Mouse (Mus musculus) myocyte (in vitro differentiated cells): ENCODE data around the gene Msl3l2. TPM values are rescaled to one million over a fixed set of nuclear protein-coding genes. Genes with fewer than 3 reads are reported as not detected.

Source experiments
- H3K27me3 ChIP-seq: one replicate; pipeline ENCODE4 v1.6.1; 2011; ENCODE audit not compliant: control insufficient read depth, insufficient read depth, insufficient read length
- H3K36me3 ChIP-seq: one replicate; pipeline ENCODE4 v1.6.1; 2011; ENCODE audit not compliant: control insufficient read depth, insufficient read depth
- H3K4me2 ChIP-seq: one replicate; pipeline ENCODE4 v1.6.1; 2011; ENCODE audit warnings: low read depth, control low read depth
- H3K4me3 ChIP-seq: one replicate; pipeline ENCODE4 v1.5.1; 2011; ENCODE audit warnings: mild to moderate bottlenecking, control low read depth, moderate library complexity
- H3K79me2 ChIP-seq: one replicate; pipeline ENCODE4 v1.6.1; 2011; ENCODE audit not compliant: control insufficient read depth, insufficient read depth
- H3ac ChIP-seq: one replicate; pipeline ENCODE4 v1.6.1; 2011; ENCODE audit not compliant: control insufficient read depth, insufficient read length
- CEBPB ChIP-seq: IDR thresholded peaks from 2 replicates; pipeline ENCODE4 v1.6.1; 2011; ENCODE audit warnings: mild to moderate bottlenecking, moderate library complexity; ENCODE audit not compliant: poor library complexity, insufficient read depth, severe bottlenecking
- E2F4 ChIP-seq: IDR thresholded peaks from one replicate; pipeline ENCODE4 v1.6.1; 2011; ENCODE audit warnings: mild to moderate bottlenecking, control low read depth, moderate library complexity; ENCODE audit not compliant: insufficient read depth
- MAX ChIP-seq: IDR thresholded peaks from one replicate; pipeline ENCODE4 v1.6.1; 2011; ENCODE audit warnings: low read depth, mild to moderate bottlenecking, control low read depth
- MYOD1 ChIP-seq, 3 experiments: IDR thresholded peaks; one replicate each; pipeline ENCODE4 v1.6.1; 2011; ENCODE audit warnings: control low read depth in 2 of 3, low read depth in 2 of 3, mild to moderate bottlenecking in 2 of 3, moderate library complexity in 1 of 3; ENCODE audit not compliant: insufficient read length in 2 of 3, control insufficient read depth in 1 of 3
- MYOG ChIP-seq, 3 experiments: IDR thresholded peaks; one replicate each; pipeline ENCODE4 v1.6.1; 2011; ENCODE audit warnings: control low read depth in 2 of 3, low read depth in 2 of 3, mild to moderate bottlenecking in 2 of 3; ENCODE audit not compliant: insufficient read length in 2 of 3, control insufficient read depth in 1 of 3, insufficient read depth in 1 of 3
- POLR2A ChIP-seq: IDR thresholded peaks from one replicate; pipeline ENCODE4 v1.6.1; 2011; ENCODE audit warnings: low read depth, mild to moderate bottlenecking, control low read depth, moderate library complexity; ENCODE audit not compliant: insufficient read length
- POLR2AphosphoS2 ChIP-seq: IDR thresholded peaks from one replicate; pipeline ENCODE4 v1.6.1; 2011; ENCODE audit warnings: low read depth, control low read depth; ENCODE audit not compliant: insufficient read length
- REST ChIP-seq: IDR thresholded peaks from one replicate; pipeline ENCODE4 v1.6.1; 2011; ENCODE audit warnings: mild to moderate bottlenecking, control low read depth, moderate library complexity; ENCODE audit not compliant: insufficient read depth, insufficient read length
- SRF ChIP-seq: IDR thresholded peaks from one replicate; pipeline ENCODE4 v1.6.1; 2011; ENCODE audit warnings: low read depth; ENCODE audit not compliant: control insufficient read depth, insufficient read length
- TCF12 ChIP-seq: IDR thresholded peaks from one replicate; pipeline ENCODE4 v1.6.1; 2011; ENCODE audit warnings: mild to moderate bottlenecking, control low read depth; ENCODE audit not compliant: poor library complexity, insufficient read depth, severe bottlenecking
- TCF3 ChIP-seq: IDR thresholded peaks from one replicate; pipeline ENCODE4 v1.6.1; 2011; ENCODE audit warnings: low read depth, control low read depth; ENCODE audit not compliant: insufficient read length
- USF1 ChIP-seq: IDR thresholded peaks from one replicate; pipeline ENCODE4 v1.6.1; 2011; ENCODE audit warnings: low read depth, mild to moderate bottlenecking, control low read depth, moderate library complexity
- polyA plus RNA-seq: library from polyadenylated mRNA; unstranded; fragments of >200 nt; fragmentation: generic; extraction: Trizol; gene quantifications from one replicate; pipeline ENCODE4 v1.2.1, GENCODE M21; 2012; ENCODE audit warnings: missing spikeins

The Msl3l2 gene
- polyA plus RNA-seq, result 0.20 TPM

GRCm38 (mm10) chr10:56106333-56106995, at the start of gene Msl3l2:
Msl3l2 (plus strand) TSS chr10:56106917.
- no peak for TF ChIP-seq POLR2A
- TF ChIP-seq TCF12, result no peak
- no peak for TF ChIP-seq E2F4
- TF ChIP-seq POLR2AphosphoS2, result no peak
- TF ChIP-seq TCF3, result no peak
- TF ChIP-seq MYOD1 (IDR thresholded peaks at IDR 0.05; ENCODE audit: control insufficient read depth in 1 of 3, insufficient read length in 2 of 3, low read depth in 2 of 3), result no peak
- TF ChIP-seq MYOG (IDR thresholded peaks at IDR 0.05; ENCODE audit: control insufficient read depth in 1 of 3, insufficient read depth in 1 of 3, insufficient read length in 2 of 3, low read depth in 2 of 3), result no peak
- TF ChIP-seq SRF, result no peak
- TF ChIP-seq CEBPB, result no peak
- no peak for TF ChIP-seq REST
- TF ChIP-seq USF1, result no peak
- TF ChIP-seq MAX, result no peak

GRCm38 (mm10) chr10:56058979-56059422, 47.7 kb upstream of the Msl3l2 start:
- TF ChIP-seq TCF12 (no peak), MYOD1 (IDR thresholded peaks at IDR 0.05; ENCODE audit: control insufficient read depth in 1 of 3, insufficient read length in 2 of 3, low read depth in 2 of 3) (no peak), USF1 (no peak), TCF3 (no peak), E2F4 (no peak), REST (no peak), CEBPB (no peak), MAX (no peak)
- Histone ChIP-seq H3K79me2 (no peaks in the 10 kb centered on the region), H3K27me3 (no peaks in the 10 kb centered on the region), H3K36me3 (no peaks in the 10 kb centered on the region), H3K4me3 (no peak overlapping the region), H3ac (no peak overlapping the region), H3K4me2 (no peak overlapping the region)

More at GRCm38 (mm10) chr10:56106333-56106995, at the start of gene Msl3l2:
- H3ac ChIP-seq, result no peak within 1 kb of the TSS
- H3K4me2 ChIP-seq, result no peak within 1 kb of the TSS
- H3K79me2 ChIP-seq, result no peaks in the 10 kb centered on the region
- H3K36me3 ChIP-seq, result no peaks in the 10 kb centered on the region
- H3K4me3 ChIP-seq, result no peak within 1 kb of the TSS
- no peaks in the 10 kb centered on the region for H3K27me3 ChIP-seq

- no peak overlapping the region for H3K4me3 ChIP-seq
- TF ChIP-seq TCF12, result no peak
- no peaks in the 10 kb centered on the region for H3K36me3 ChIP-seq
Observed at GRCm38 (mm10) chr10:56061238-56061830, 45.4 kb upstream of the Msl3l2 start.

GRCm38 (mm10) chr10:56062746-56063145, 44.0 kb upstream of the Msl3l2 start:
- no peak for TF ChIP-seq CEBPB
- no peak for TF ChIP-seq TCF12
- TF ChIP-seq MYOG (IDR thresholded peaks at IDR 0.05; ENCODE audit: control insufficient read depth in 1 of 3, insufficient read depth in 1 of 3, insufficient read length in 2 of 3, low read depth in 2 of 3), result no peak
- H3K4me3 ChIP-seq, result no peak overlapping the region
- no peak overlapping the region for H3ac ChIP-seq
- no peaks in the 10 kb centered on the region for H3K79me2 ChIP-seq
- H3K4me2 ChIP-seq, result no peak overlapping the region
- H3K36me3 ChIP-seq, result no peaks in the 10 kb centered on the region
- no peaks in the 10 kb centered on the region for H3K27me3 ChIP-seq

More at GRCm38 (mm10) chr10:56061238-56061830, 45.4 kb upstream of the Msl3l2 start:
- H3K27me3 ChIP-seq, result no peaks in the 10 kb centered on the region
- H3ac ChIP-seq, result no peak overlapping the region
- no peaks in the 10 kb centered on the region for H3K79me2 ChIP-seq
- no peak overlapping the region for H3K4me2 ChIP-seq

- TF ChIP-seq POLR2A (no peak), MAX (no peak), REST (no peak), TCF3 (no peak), MYOG (IDR thresholded peaks at IDR 0.05; ENCODE audit: control insufficient read depth in 1 of 3, insufficient read depth in 1 of 3, insufficient read length in 2 of 3, low read depth in 2 of 3) (no peak), TCF12 (no peak), POLR2AphosphoS2 (no peak), E2F4 (no peak), MYOD1 (IDR thresholded peaks at IDR 0.05; ENCODE audit: control insufficient read depth in 1 of 3, insufficient read length in 2 of 3, low read depth in 2 of 3) (no peak), SRF (no peak), USF1 (no peak), CEBPB (no peak)
- H3K4me3 ChIP-seq, result no peak overlapping the region
- H3ac ChIP-seq, result no peak overlapping the region
- H3K36me3 ChIP-seq, result no peaks in the 10 kb centered on the region
- no peaks in the 10 kb centered on the region for H3K79me2 ChIP-seq
- no peaks in the 10 kb centered on the region for H3K27me3 ChIP-seq
- H3K4me2 ChIP-seq, result no peak overlapping the region
Observed at GRCm38 (mm10) chr10:56089714-56090113, 17.0 kb upstream of the Msl3l2 start.
